Mouse (Mus musculus) forebrain, embryonic 14.5 days (tissue): ENCODE measurements around the gene Mrpl54. TPM values are rescaled to one million over a fixed set of nuclear protein-coding genes. Genes with fewer than 3 reads are reported as not detected.
A peak's percentile ranks its signal among the peaks of the same experiment; 100 is the strongest.

Source experiments
- ATAC-seq: fragments of 200-750 bp; cut with Nextera tagmentation; 2 replicates; pipeline ENCODE4 v1.8.0; 2017; ENCODE audit warnings: mild to moderate bottlenecking, moderate library complexity
- DNase-seq: peaks from one replicate; pipeline ENCODE4 v3.0.0-alpha.2; 2015; ENCODE audit warnings: low spot score
- H3K27ac ChIP-seq: fragments of 300-500 bp; sonication (generic); 2 replicates; pipeline ENCODE4 v1.5.1; 2014; ENCODE audit warnings: low read depth, mild to moderate bottlenecking, control low read depth, low read length, moderate library complexity
- H3K27me3 ChIP-seq: fragments of 300-500 bp; sonication (generic); replicated peaks from 2 replicates; pipeline ENCODE4 v1.6.1; 2014; ENCODE audit warnings: low read length, control low read depth, mixed read lengths; ENCODE audit not compliant: control insufficient read depth, insufficient read depth
- H3K36me3 ChIP-seq: fragments of 300-500 bp; sonication (generic); 2 replicates; pipeline ENCODE4 v1.6.1; 2014; ENCODE audit warnings: low read length, control low read depth; ENCODE audit not compliant: control insufficient read depth, insufficient read depth
- H3K4me1 ChIP-seq: fragments of 300-500 bp; sonication (generic); 2 replicates; pipeline ENCODE4 v1.6.1; 2014; ENCODE audit warnings: antibody characterized with exemption, low read length, control low read depth; ENCODE audit not compliant: control insufficient read depth, insufficient read depth
- H3K4me2 ChIP-seq: fragments of 300-500 bp; sonication (generic); 2 replicates; pipeline ENCODE4 v1.6.1; 2014; ENCODE audit warnings: mild to moderate bottlenecking, control low read depth, low read length
- H3K4me3 ChIP-seq: fragments of 300-500 bp; sonication (generic); 2 replicates; pipeline ENCODE4 v1.5.1; 2014; ENCODE audit warnings: low read depth, low read length, control low read depth
- H3K9ac ChIP-seq: fragments of 300-500 bp; sonication (generic); 2 replicates; pipeline ENCODE4 v1.6.1; 2014; ENCODE audit warnings: mild to moderate bottlenecking, low read length, control low read depth, moderate library complexity
- H3K9me3 ChIP-seq: fragments of 300-500 bp; sonication (generic); replicated peaks from 2 replicates; pipeline ENCODE4 v1.6.1; 2016; ENCODE audit warnings: low read length, control low read depth, mixed read lengths; ENCODE audit not compliant: control insufficient read depth
- WGBS: fragments of 180-500 bp; shearing (Covaris S2); extraction: QIAGEN DNeasy Blood & Tissue Kit; methylation state at CpG from one replicate; pipeline ENCODE4 v1.1.7; 2014; 5-methylcytosine and 5-hydroxymethylcytosine counted together
- polyA plus RNA-seq: library from polyadenylated mRNA; unstranded; fragments of >200 nt; fragmentation: Nextera tagmentation; extraction: Ambion mirVana; gene quantifications from 2 replicates; pipeline ENCODE4 v1.2.1, GENCODE M21; 2014

Mrpl54 gene
- polyA plus RNA-seq, 1 experiment from 2014 or later: 136 TPM

GRCm38 (mm10) chr10:81298369-81299100 lies 31.8 kb upstream of the Mrpl54 start:
- Histone ChIP-seq H3K9ac (no peak overlapping the region), H3K4me3 (no peak overlapping the region), H3K4me2 (no peak overlapping the region), H3K9me3 (no peaks in the 10 kb centered on the region), H3K4me1 (peaks cover 14% of the 10 kb centered on the region), H3K36me3 (peaks cover 4% of the 10 kb centered on the region; the same call in 1 of the 2 replicates), H3K27me3 (no peaks in the 10 kb centered on the region), H3K27ac (no peak overlapping the region)
- WGBS: 95% methylated on average over 17 of the region's 17 CpGs
- DNase-seq (no peak), ATAC-seq (no peak)

GRCm38 (mm10) chr10:81297845-81298244 lies 31.1 kb upstream of the Mrpl54 start:
- no peaks in the 10 kb centered on the region for H3K9me3 ChIP-seq
- peaks cover 14% of the 10 kb centered on the region for H3K4me1 ChIP-seq
- H3K4me3 ChIP-seq: no peak overlapping the region
- ATAC-seq (no peak), DNase-seq (no peak)
- H3K27me3 ChIP-seq: no peaks in the 10 kb centered on the region
- WGBS: 87% methylated on average over 10 of the region's 10 CpGs
- H3K9ac ChIP-seq: no peak overlapping the region
- H3K36me3 ChIP-seq: peaks cover 4% of the 10 kb centered on the region; the same call in 1 of the 2 replicates
- H3K4me2 ChIP-seq: no peak overlapping the region
- H3K27ac ChIP-seq: no peak overlapping the region

- peaks cover 4% of the 10 kb centered on the region; the same call in 1 of the 2 replicates for H3K36me3 ChIP-seq
- no peaks in the 10 kb centered on the region for H3K9me3 ChIP-seq
- H3K27me3 ChIP-seq: no peaks in the 10 kb centered on the region
- H3K4me3 ChIP-seq: no peak overlapping the region
- peaks cover 14% of the 10 kb centered on the region for H3K4me1 ChIP-seq
- no peak for DNase-seq
- ATAC-seq: no peak
- H3K4me2 ChIP-seq: no peak overlapping the region
- no peak overlapping the region for H3K27ac ChIP-seq
- H3K9ac ChIP-seq: no peak overlapping the region
- 92% methylated on average over 6 of the region's 6 CpGs for WGBS
Measured at GRCm38 (mm10) chr10:81297246-81297645, 30.5 kb upstream of the Mrpl54 start.

GRCm38 (mm10) chr10:81295185-81295584 lies 28.5 kb upstream of the Mrpl54 start:
- H3K4me3 ChIP-seq: no peak overlapping the region
- H3K9me3 ChIP-seq: no peaks in the 10 kb centered on the region
- peaks cover 4% of the 10 kb centered on the region; the same call in 1 of the 2 replicates for H3K36me3 ChIP-seq
- H3K4me1 ChIP-seq: peaks cover 16% of the 10 kb centered on the region
- no peak for DNase-seq
- no peak for ATAC-seq
- H3K9ac ChIP-seq: no peak overlapping the region
- no peak overlapping the region for H3K27ac ChIP-seq
- no peak overlapping the region for H3K4me2 ChIP-seq
- no peaks in the 10 kb centered on the region for H3K27me3 ChIP-seq
- 92% methylated on average over 6 of the region's 6 CpGs for WGBS

GRCm38 (mm10) chr10:81294442-81294841 lies 27.7 kb upstream of the Mrpl54 start:
- Histone ChIP-seq H3K4me3 (peak overlapping the region; percentile 56), H3K36me3 (peaks cover 4% of the 10 kb centered on the region; the same call in 1 of the 2 replicates), H3K4me2 (peak overlapping the region; percentile 99), H3K27ac (no peak overlapping the region), H3K27me3 (no peaks in the 10 kb centered on the region), H3K4me1 (peaks cover 16% of the 10 kb centered on the region), H3K9me3 (no peaks in the 10 kb centered on the region), H3K9ac (peak overlapping the region; percentile 85)
- ATAC-seq (no peak), DNase-seq (no peak)
- 61% methylated on average over 8 of the region's 8 CpGs for WGBS

GRCm38 (mm10) chr10:81293334-81294030 lies 26.7 kb upstream of the Mrpl54 start:
- peak overlapping the region; percentile 88 for H3K27ac ChIP-seq
- H3K4me3 ChIP-seq: peak overlapping the region; percentile 56
- no peak; the same call in 1 of the 2 replicates for ATAC-seq
- H3K4me2 ChIP-seq: peak overlapping the region; percentile 99
- no peak for DNase-seq
- H3K9ac ChIP-seq: peak overlapping the region; percentile 85
- peaks cover 4% of the 10 kb centered on the region; the same call in 1 of the 2 replicates for H3K36me3 ChIP-seq
- peaks cover 16% of the 10 kb centered on the region for H3K4me1 ChIP-seq
- H3K9me3 ChIP-seq: no peaks in the 10 kb centered on the region
- WGBS: 3% methylated on average over 25 of the region's 25 CpGs
- no peaks in the 10 kb centered on the region for H3K27me3 ChIP-seq

- 1% methylated on average over 76 of the region's 80 CpGs for WGBS
- Histone ChIP-seq H3K27me3 (no peaks in the 10 kb centered on the region), H3K4me1 (peaks cover 16% of the 10 kb centered on the region), H3K4me3 (peak within 1 kb of the TSS; percentile 56), H3K9me3 (no peaks in the 10 kb centered on the region), H3K9ac (peak within 1 kb of the TSS; percentile 85), H3K27ac (peak within 1 kb of the TSS; percentile 88), H3K36me3 (peaks cover 4% of the 10 kb centered on the region; the same call in 1 of the 2 replicates), H3K4me2 (peak within 1 kb of the TSS; percentile 99)
- peak; percentile 96 for ATAC-seq
- DNase-seq: peak; percentile 99
Measured at GRCm38 (mm10) chr10:81292554-81293333, 26.0 kb upstream of the Mrpl54 start, which contains the start of gene Pip5k1c. TSS of gene Pip5k1c (plus strand) at chr10:81292963.

- no peak within 1 kb of the TSS for H3K4me2 ChIP-seq
- no peak for DNase-seq
- 75% methylated on average over 9 of the region's 9 CpGs for WGBS
Measured at GRCm38 (mm10) chr10:81291511-81292104, 24.9 kb upstream of the Mrpl54 start, which contains the start of gene Tjp3. TSS of gene Tjp3 (minus strand) at chr10:81291581.

More at GRCm38 (mm10) chr10:81291511-81292104, 24.9 kb upstream of the Mrpl54 start, which contains the start of gene Tjp3:
- Histone ChIP-seq H3K27me3 (no peaks in the 10 kb centered on the region), H3K9ac (peak within 1 kb of the TSS; percentile 25; the same call in 1 of the 2 replicates), H3K9me3 (no peaks in the 10 kb centered on the region), H3K4me3 (no peak within 1 kb of the TSS), H3K4me1 (peaks cover 16% of the 10 kb centered on the region), H3K36me3 (peaks cover 4% of the 10 kb centered on the region; the same call in 1 of the 2 replicates), H3K27ac (0 out of 2 replicates have a peak within 1 kb of the TSS, but pooled peaks have one; percentile 5)
- no peak for ATAC-seq
